ENCODE assay signal across 8 mouse cellular contexts in the genomic region with DNA sequence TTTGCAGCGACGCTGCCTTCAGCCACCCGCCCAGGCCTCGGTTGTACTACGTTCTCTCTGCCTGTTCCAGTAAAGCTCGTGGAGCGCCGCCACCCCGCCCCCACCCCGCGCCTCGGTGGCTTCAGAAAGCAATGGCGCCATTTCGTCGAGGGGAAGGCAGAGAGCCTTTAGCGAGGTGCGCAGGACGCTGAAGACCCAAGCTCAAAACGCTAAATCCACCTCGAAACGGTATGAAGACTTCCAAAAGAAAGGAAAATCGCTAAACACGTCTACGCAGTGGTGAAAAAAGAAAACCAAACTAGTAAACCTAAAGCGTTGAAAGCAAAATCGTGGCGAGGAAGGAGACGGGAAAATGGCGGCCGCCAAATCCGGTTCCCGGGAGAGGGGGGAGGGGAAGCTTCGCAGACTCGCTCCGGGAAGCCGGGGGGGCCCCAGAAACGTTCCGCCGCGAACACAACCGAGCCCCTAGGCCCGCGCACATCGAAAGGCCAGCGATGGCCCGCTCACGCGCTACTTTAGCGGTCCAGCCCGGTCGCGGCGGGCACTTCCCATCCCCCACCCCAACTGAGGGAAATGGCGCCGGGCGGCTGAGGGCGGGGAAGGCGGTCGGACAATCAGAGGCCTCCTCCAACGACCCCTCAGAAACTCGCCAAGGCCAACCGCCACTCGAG. TPM values are rescaled to one million over a fixed set of nuclear protein-coding genes. Genes with fewer than 3 reads are reported as not detected.
DNase-seq lines count a peak whose midpoint lies in the region; ATAC-seq and TF ChIP-seq lines count a peak whose summit lies in the region.

No protein-coding gene starts in this region.

- H3K36me3 ChIP-seq in intestine, postnatal 0 days (ENCODE audit: control insufficient read depth, insufficient read depth): peaks cover 23% of the 10 kb centered on the region
- H3K36me3 ChIP-seq in midbrain, embryonic 10.5 days: peaks cover 64% of the 10 kb centered on the region

- peak overlapping the region; percentile 89 for H3K4me3 ChIP-seq in intestine, postnatal 0 days (ENCODE audit: low read depth, low read length)
- peak overlapping the region; percentile 97 for H3K4me3 ChIP-seq in midbrain, embryonic 10.5 days

- intact Hi-C loops in left cerebral cortex, postnatal 36 days (cut with DNase I): loop anchor here (2.0 to 5.0 kb wide), 3 partner anchors 56 to 113 kb away; no protein-coding TSS in a partner anchor

- peak overlapping the region; percentile 97 for H3K27ac ChIP-seq in intestine, postnatal 0 days (ENCODE audit: low read depth, low read length)
- peak overlapping the region; percentile 100 for H3K27ac ChIP-seq in midbrain, embryonic 10.5 days (replicated peaks)

- H3K9me3 ChIP-seq in intestine, postnatal 0 days (ENCODE audit: control insufficient read depth): no peaks in the 10 kb centered on the region
- H3K9me3 ChIP-seq in midbrain, embryonic 10.5 days (replicated peaks): no peaks in the 10 kb centered on the region

- peak; percentile 65 for DNase-seq in adrenal gland, adult 8-10 months
- peak; percentile 91 for DNase-seq in embryo, embryonic 9.5 days (ENCODE audit: extremely low spot score)
- peak; percentile 59 to 82 for DNase-seq in gastrocnemius, postnatal 4 days (ENCODE audit: low spot score in 2 of 2)
- DNase-seq in left cerebral cortex, postnatal 36 days (ENCODE audit: low spot score in 2 of 2): peak; percentile 80 to 81
- peak; percentile 83 for DNase-seq in midbrain, embryonic 10.5 days (ENCODE audit: low spot score)
- DNase-seq in right cerebral cortex, postnatal 4 days: peak; percentile 79
- peak; percentile 89 for DNase-seq in yolk sac, embryonic 10.5 days (ENCODE audit: low spot score)

- H3K9ac ChIP-seq in intestine, postnatal 0 days (ENCODE audit: low read depth, low read length): peak overlapping the region; percentile 98

- H3K27me3 ChIP-seq in intestine, postnatal 0 days (replicated peaks; ENCODE audit: control insufficient read depth, insufficient read depth, low read length): no peaks in the 10 kb centered on the region
- no peaks in the 10 kb centered on the region for H3K27me3 ChIP-seq in midbrain, embryonic 10.5 days (ENCODE audit: low read depth, poor library complexity, severe bottlenecking)

- under 1% methylated on average over 61 of the region's 63 CpGs for WGBS in intestine, postnatal 0 days
- under 1% methylated on average over 60 of the region's 63 CpGs for WGBS in midbrain, embryonic 10.5 days

- TF ChIP-seq CTCF in intestine, postnatal 0 days (IDR thresholded peaks at IDR 0.05; ENCODE audit: low read depth): no peak

- H3K4me2 ChIP-seq in intestine, postnatal 0 days (replicated peaks; ENCODE audit: low read depth): peak overlapping the region; percentile 62

- ATAC-seq in intestine, postnatal 0 days: peak; percentile 33

- no peaks in the 10 kb centered on the region for H3K4me1 ChIP-seq in intestine, postnatal 0 days (replicated peaks; ENCODE audit: control insufficient read depth, insufficient read depth, low read length)
- H3K4me1 ChIP-seq in midbrain, embryonic 10.5 days: peaks cover 39% of the 10 kb centered on the region

RNA-seq across cellular contexts. Expression of a gene that starts 0.7 kb away (rescaled TPM):
- 100 to 1,000 TPM; 423 to 743 (median 588) TPM for total RNA-seq in adrenal gland, adult 8-10 months (2022)
- 100 to 1,000 TPM; 490 to 525 TPM for total RNA-seq in gastrocnemius, postnatal 4 days (2021)
- polyA plus RNA-seq in intestine, postnatal 0 days (2015; fragmentation: Nextera tagmentation; extraction: Ambion mirVana): 654 and 678 TPM in 2 replicates
- total RNA-seq in left cerebral cortex, postnatal 36 days (2021): 100 to 1,000 TPM; 350 to 464 TPM
- 2,311 and 2,476 TPM in 2 replicates for polyA plus RNA-seq in midbrain, embryonic 10.5 days (2016; fragmentation: Nextera tagmentation; extraction: Ambion mirVana)

RNA-seq across cellular contexts. Expression of a gene that starts 1.1 kb away (rescaled TPM):
- 10 to 100 TPM; 82.2 to 95.1 (median 92.7) TPM for total RNA-seq in adrenal gland, adult 8-10 months (2022)
- total RNA-seq in gastrocnemius, postnatal 4 days (2021): 100 to 1,000 TPM; 119 to 130 TPM
- polyA plus RNA-seq in intestine, postnatal 0 days (2015; fragmentation: Nextera tagmentation; extraction: Ambion mirVana): 168 and 172 TPM in 2 replicates
- 100 to 1,000 TPM; 127 to 130 TPM for total RNA-seq in left cerebral cortex, postnatal 36 days (2021)
- 692 and 722 TPM in 2 replicates for polyA plus RNA-seq in midbrain, embryonic 10.5 days (2016; fragmentation: Nextera tagmentation; extraction: Ambion mirVana)

RNA-seq across cellular contexts. Expression of a gene that starts 36.6 kb away (rescaled TPM):
- total RNA-seq in adrenal gland, adult 8-10 months (2022): not detected
- total RNA-seq in gastrocnemius, postnatal 4 days (2021): under 1 TPM; 0.23 to 0.25 TPM
- 0.99 and 1.1 TPM in 2 replicates for polyA plus RNA-seq in intestine, postnatal 0 days (2015; fragmentation: Nextera tagmentation; extraction: Ambion mirVana)
- total RNA-seq in left cerebral cortex, postnatal 36 days (2021): 1 to 10 TPM; 2.7 to 4.3 TPM
- 1.3 and 3.3 TPM in 2 replicates for polyA plus RNA-seq in midbrain, embryonic 10.5 days (2016; fragmentation: Nextera tagmentation; extraction: Ambion mirVana)

RNA-seq across cellular contexts. Expression of a gene that starts 54.7 kb away (rescaled TPM):
- 10 to 100 TPM; 16.9 to 27.5 (median 24.6) TPM for total RNA-seq in adrenal gland, adult 8-10 months (2022)
- 1 to 10 TPM; 4.9 to 5.0 TPM for total RNA-seq in gastrocnemius, postnatal 4 days (2021)
- 8.4 and 10.1 TPM in 2 replicates for polyA plus RNA-seq in intestine, postnatal 0 days (2015; fragmentation: Nextera tagmentation; extraction: Ambion mirVana)
- total RNA-seq in left cerebral cortex, postnatal 36 days (2021): 100 to 1,000 TPM; 110 to 115 TPM
- polyA plus RNA-seq in midbrain, embryonic 10.5 days (2016; fragmentation: Nextera tagmentation; extraction: Ambion mirVana): 37.0 and 40.9 TPM in 2 replicates

Comparison
In these comparisons a context has a peak if more than half of its experiments do, and no peak if none do; other contexts are left out.
1. Peak in every context shown above with its lines: DNase-seq, ATAC-seq, H3K4me3 ChIP-seq and H3K27ac ChIP-seq.